Mouse (Mus musculus) megakaryocyte, embryonic 14.5 days (primary cell): ENCODE data around the gene Dock4.

Source experiments
- FLI1 ChIP-seq: IDR thresholded peaks from 2 replicates; pipeline ENCODE4 v1.6.1; 2012; ENCODE audit warnings: low read length, inconsistent platforms, mixed read lengths
- GATA1 ChIP-seq: IDR thresholded peaks from 3 replicates; pipeline ENCODE4 v1.6.1; 2012; ENCODE audit warnings: mixed read lengths, low read length, inconsistent platforms, borderline replicate concordance

- TF ChIP-seq GATA1 (no peak), FLI1 (no peak)
Observed at GRCm38 (mm10) chr12:40585456-40586141, 139.8 kb downstream of the Dock4 start.
